Mouse (Mus musculus) liver, postnatal 0 days (tissue): ENCODE measurements around the gene Kcnk16. TPM values are rescaled to one million over a fixed set of nuclear protein-coding genes. Genes with fewer than 3 reads are reported as not detected.
A peak's percentile ranks its signal among the peaks of the same experiment; 100 is the strongest.

Experiments
- ATAC-seq: fragments of 200-750 bp; cut with Nextera tagmentation; 2 replicates; pipeline ENCODE4 v1.8.0; 2017; ENCODE audit warnings: mild to moderate bottlenecking, moderate library complexity
- DNase-seq: peaks from one replicate; pipeline ENCODE4 v3.0.0-alpha.2; 2016
- H3K27ac ChIP-seq: fragments of 300-500 bp; sonication (generic); 2 replicates; pipeline ENCODE4 v1.5.1; 2014; ENCODE audit warnings: antibody characterized with exemption, moderate library complexity, mild to moderate bottlenecking, low read depth
- H3K27me3 ChIP-seq: fragments of 300-500 bp; sonication (generic); 2 replicates; pipeline ENCODE4 v1.6.1; 2014; ENCODE audit warnings: low read length, control low read depth, mixed read lengths; ENCODE audit not compliant: insufficient read depth
- H3K36me3 ChIP-seq: fragments of 300-500 bp; sonication (generic); replicated peaks from 2 replicates; pipeline ENCODE4 v1.6.1; 2014; ENCODE audit warnings: mild to moderate bottlenecking, control low read depth, low read length, moderate library complexity, mixed read lengths; ENCODE audit not compliant: insufficient read depth
- H3K4me1 ChIP-seq: fragments of 300-500 bp; sonication (generic); 2 replicates; pipeline ENCODE4 v1.6.1; 2014; ENCODE audit warnings: antibody characterized with exemption, mild to moderate bottlenecking, control low read depth; ENCODE audit not compliant: insufficient read depth
- H3K4me2 ChIP-seq: fragments of 300-500 bp; sonication (generic); 2 replicates; pipeline ENCODE4 v1.6.1; 2014; ENCODE audit warnings: low read depth, mild to moderate bottlenecking, low read length, moderate library complexity, mixed read lengths
- H3K4me3 ChIP-seq: fragments of 300-500 bp; sonication (generic); 2 replicates; pipeline ENCODE4 v1.5.1; 2014; ENCODE audit warnings: low read depth, low read length
- H3K9ac ChIP-seq: fragments of 300-500 bp; sonication (generic); replicated peaks from 2 replicates; pipeline ENCODE4 v1.6.1; 2014; ENCODE audit warnings: mild to moderate bottlenecking, moderate library complexity
- H3K9me3 ChIP-seq: fragments of 300-500 bp; sonication (generic); 2 replicates; pipeline ENCODE4 v1.6.1; 2016; ENCODE audit warnings: mild to moderate bottlenecking, control low read depth, low read length, mixed read lengths
- CTCF ChIP-seq: sonication (generic); IDR thresholded peaks from 2 replicates; pipeline ENCODE4 v1.5.1; 2016; ENCODE audit warnings: antibody characterized with exemption, low read depth
- EP300 ChIP-seq: IDR thresholded peaks from 2 replicates; pipeline ENCODE4 v1.6.1; 2016; ENCODE audit warnings: antibody characterized with exemption, low read depth, mild to moderate bottlenecking
- WGBS: fragments of 180-500 bp; shearing (Covaris S2); extraction: QIAGEN DNeasy Blood & Tissue Kit; methylation state at CpG from one replicate; pipeline ENCODE4 v1.1.7; 2014; ENCODE audit not compliant: insufficient replicate concordance; 5-methylcytosine and 5-hydroxymethylcytosine counted together
- polyA plus RNA-seq: library from polyadenylated mRNA; unstranded; fragments of >200 nt; fragmentation: Nextera tagmentation; extraction: Ambion mirVana; gene quantifications from 2 replicates; pipeline ENCODE4 v1.2.1, GENCODE M21; 2015

Gene Kcnk16
- polyA plus RNA-seq, 1 experiment from 2014 or later = 2.0 TPM

DNA sequence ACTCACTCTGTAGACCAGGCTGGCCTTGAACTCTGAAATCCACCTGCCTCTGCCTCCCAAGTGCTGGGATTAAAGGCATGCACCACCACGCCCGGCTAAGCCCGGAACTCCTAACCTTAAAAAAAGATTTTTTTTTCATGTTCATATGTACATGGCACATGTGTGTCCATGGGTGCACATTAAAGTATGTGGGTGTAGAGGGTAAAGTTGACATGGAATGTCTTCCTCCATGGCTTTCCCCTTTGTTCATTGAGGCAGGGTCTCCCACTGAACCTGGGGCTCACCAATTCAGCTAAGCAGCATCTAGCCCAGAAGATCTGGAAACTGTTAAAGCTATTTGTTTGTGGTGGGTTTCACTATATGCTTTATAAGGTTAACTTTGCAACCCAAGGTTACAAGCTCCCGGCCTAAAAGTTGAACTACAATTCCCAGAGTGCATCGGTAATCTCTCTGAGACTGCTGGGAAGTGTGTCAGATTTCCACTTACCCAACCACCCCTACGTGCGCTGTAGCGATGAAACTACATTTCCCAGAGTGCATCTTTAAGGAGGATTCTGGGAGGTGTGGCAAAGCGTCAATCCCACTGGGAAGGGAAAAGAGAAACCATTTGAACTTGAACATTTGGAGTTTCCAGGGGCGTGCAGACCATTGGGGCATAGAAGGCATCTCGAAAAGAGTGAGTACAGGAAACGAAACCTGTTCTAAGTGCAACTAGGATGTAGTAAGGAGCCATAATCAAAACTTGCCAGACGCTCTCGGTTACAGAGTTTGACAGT is 25.3 kb upstream of the Kcnk16 start, which contains the start of gene Nudt13:
TSS of gene Nudt13 (plus strand) at position 581 of the 776 bp plus-strand sequence.
- TF ChIP-seq CTCF = no peak
- TF ChIP-seq EP300 = peak; percentile 45; the same call in 1 of the 2 replicates
- Histone ChIP-seq H3K9me3 (no peaks in the 10 kb centered on the region), H3K27me3 (no peaks in the 10 kb centered on the region), H3K36me3 (no peaks in the 10 kb centered on the region), H3K4me3 (peak within 1 kb of the TSS; percentile 73), H3K9ac (peak within 1 kb of the TSS; percentile 53), H3K4me1 (peaks cover 8% of the 10 kb centered on the region; the same call in 1 of the 2 replicates), H3K27ac (no peak within 1 kb of the TSS), H3K4me2 (peak within 1 kb of the TSS; percentile 69)
- 21% methylated on average over 14 of the region's 14 CpGs for WGBS
- DNase-seq (peak; percentile 80), ATAC-seq (peak; percentile 99)

DNA sequence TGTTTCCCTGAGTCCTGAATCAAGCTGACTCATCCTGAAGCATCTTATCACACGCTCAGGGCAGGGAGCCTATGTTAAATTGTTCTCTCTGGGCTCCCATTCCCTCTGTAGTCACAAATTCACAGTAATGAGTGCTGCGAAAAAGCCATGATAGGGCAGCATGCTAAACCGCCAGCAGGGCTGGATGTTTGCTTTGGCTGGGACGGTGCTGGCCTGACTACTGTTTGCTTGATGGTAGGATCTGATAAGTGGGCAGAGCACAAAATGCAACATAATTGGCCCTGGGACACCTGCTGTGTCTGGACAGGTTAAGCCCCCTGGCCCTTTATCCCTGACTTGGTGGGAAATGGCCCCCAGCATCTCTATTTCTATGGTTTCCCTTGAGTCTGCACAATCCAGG is 22.4 kb upstream of the Kcnk16 start:
- WGBS = 54% methylated on average over 4 of the region's 4 CpGs
- H3K9me3 ChIP-seq = no peaks in the 10 kb centered on the region
- H3K4me1 ChIP-seq = peaks cover 8% of the 10 kb centered on the region; the same call in 1 of the 2 replicates
- H3K9ac ChIP-seq = no peak overlapping the region
- no peak overlapping the region for H3K27ac ChIP-seq
- no peak for ATAC-seq
- H3K4me2 ChIP-seq = no peak overlapping the region
- no peak for DNase-seq
- TF ChIP-seq CTCF = no peak
- no peak for TF ChIP-seq EP300
- no peaks in the 10 kb centered on the region for H3K27me3 ChIP-seq
- H3K36me3 ChIP-seq = no peaks in the 10 kb centered on the region
- no peak overlapping the region for H3K4me3 ChIP-seq

DNA sequence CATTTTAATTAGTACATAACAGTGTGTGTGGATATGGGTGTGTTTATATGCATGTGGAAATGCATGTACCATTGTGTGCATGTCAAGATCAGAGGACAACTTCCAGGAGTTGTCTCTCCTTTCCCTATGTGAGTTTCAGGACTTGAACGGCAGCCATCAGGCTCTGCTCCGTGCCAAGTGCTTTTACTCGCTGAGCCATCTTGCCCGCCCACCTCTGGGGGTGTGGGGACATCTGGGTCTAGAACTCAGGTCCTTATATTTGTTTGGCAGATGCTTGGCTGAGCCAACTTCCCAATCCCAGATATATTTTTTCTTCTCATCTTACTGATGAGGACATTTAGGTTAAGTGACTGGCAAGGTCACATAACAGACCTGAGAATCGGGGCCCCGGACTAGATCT is 578 bp downstream of the Kcnk16 start:
- no peak overlapping the region for H3K4me2 ChIP-seq
- no peaks in the 10 kb centered on the region for H3K36me3 ChIP-seq

DNA sequence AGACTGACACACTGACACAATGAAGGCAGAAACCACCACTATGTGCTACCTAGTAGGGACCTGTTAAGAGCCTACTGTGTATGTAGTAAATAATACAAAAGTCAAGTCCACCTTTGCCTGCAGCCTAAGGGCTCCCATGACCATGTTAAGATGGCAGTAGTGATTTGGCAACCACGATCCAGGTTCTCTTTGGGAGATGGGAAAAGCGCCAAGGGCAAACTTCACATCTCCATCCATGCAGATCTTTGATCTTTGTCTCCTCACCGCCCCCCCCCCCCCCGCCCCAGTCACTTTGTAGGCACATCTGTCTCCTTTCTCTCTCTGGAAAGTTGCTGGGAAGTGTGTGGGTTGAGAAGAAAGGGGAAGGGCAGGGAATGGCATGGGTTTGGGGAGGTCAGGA is 6.7 kb downstream of the Kcnk16 start:
- ATAC-seq (no peak), DNase-seq (no peak)
- H3K9ac ChIP-seq = no peak overlapping the region
- no peak overlapping the region for H3K27ac ChIP-seq
- TF ChIP-seq CTCF = no peak
- TF ChIP-seq EP300 = no peak
- no peak overlapping the region for H3K4me2 ChIP-seq
- H3K4me3 ChIP-seq = no peak overlapping the region
- 62% methylated on average over 2 of the region's 4 CpGs for WGBS
- no peaks in the 10 kb centered on the region for H3K27me3 ChIP-seq
- H3K4me1 ChIP-seq = no peaks in the 10 kb centered on the region
- H3K36me3 ChIP-seq = no peaks in the 10 kb centered on the region
- H3K9me3 ChIP-seq = no peaks in the 10 kb centered on the region

More for the DNA sequence above, 578 bp downstream of the Kcnk16 start:
- no peaks in the 10 kb centered on the region for H3K27me3 ChIP-seq
- no peak overlapping the region for H3K4me3 ChIP-seq
- no peak overlapping the region for H3K27ac ChIP-seq
- no peaks in the 10 kb centered on the region for H3K9me3 ChIP-seq
- 0 out of 2 replicates have a peak, but pooled peaks cover 2% of the 10 kb centered on the region for H3K4me1 ChIP-seq
- ATAC-seq (no peak), DNase-seq (no peak)
- H3K9ac ChIP-seq = no peak overlapping the region
- TF ChIP-seq CTCF (no peak), EP300 (no peak)
- 60% methylated on average over 6 of the region's 6 CpGs for WGBS

DNA sequence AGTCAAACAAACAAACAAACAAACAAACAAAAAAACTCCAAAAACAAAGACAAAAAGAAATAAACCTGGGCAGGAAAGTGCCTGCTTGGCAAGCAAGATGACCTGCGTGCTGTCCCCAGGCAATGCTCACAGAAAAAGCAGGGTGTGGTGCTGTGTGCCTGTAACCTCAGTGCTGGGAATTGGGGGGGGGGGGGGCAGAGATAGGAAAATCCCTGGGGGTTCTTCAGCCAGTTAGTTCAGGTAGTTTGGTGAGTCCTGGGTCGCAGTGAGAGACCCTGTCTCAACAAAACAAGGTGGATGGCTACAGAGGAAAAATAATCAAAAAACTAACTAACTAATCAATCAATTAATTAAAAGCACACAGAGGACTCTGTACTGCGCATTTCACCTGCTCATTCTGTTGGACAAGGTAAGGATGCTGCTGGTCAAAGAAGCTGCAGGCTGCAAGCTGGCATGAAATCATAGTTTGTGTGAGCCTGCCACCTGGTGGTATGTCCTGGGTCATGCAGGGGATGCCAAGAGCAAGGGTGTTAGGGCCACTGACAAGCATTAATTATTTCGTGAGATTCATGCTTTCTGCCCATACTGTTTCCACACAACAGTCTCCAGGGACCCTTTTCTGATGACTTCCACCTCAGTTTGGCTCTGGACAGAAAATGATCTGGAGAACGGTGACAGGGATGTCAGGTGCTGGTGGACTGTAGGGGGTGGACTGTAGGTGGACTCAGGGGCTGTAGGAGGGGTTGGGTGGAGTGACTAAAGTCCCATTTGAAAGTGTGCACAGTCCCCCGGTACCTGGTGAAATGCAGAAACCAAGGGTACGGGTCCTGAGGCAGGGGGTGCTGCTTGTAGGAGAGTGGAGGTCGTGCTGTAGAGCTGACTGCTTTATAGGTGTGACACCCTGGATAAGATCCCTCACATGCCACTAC is 10.6 kb downstream of the Kcnk16 start:
- TF ChIP-seq CTCF (peak; percentile 93), EP300 (no peak)
- H3K27ac ChIP-seq = no peak overlapping the region
- H3K27me3 ChIP-seq = no peaks in the 10 kb centered on the region
- H3K4me3 ChIP-seq = no peak overlapping the region
- H3K9ac ChIP-seq = no peak overlapping the region
- 47% methylated on average over 8 of the region's 8 CpGs for WGBS
- DNase-seq = peak; percentile 85
- no peaks in the 10 kb centered on the region for H3K4me1 ChIP-seq
- peak; percentile 64 for ATAC-seq
- H3K9me3 ChIP-seq = no peaks in the 10 kb centered on the region
- no peaks in the 10 kb centered on the region for H3K36me3 ChIP-seq
- H3K4me2 ChIP-seq = no peak overlapping the region
